Mouse (Mus musculus) forebrain, embryonic 14.5 days (tissue): ENCODE results near the gene Carmil1. TPM values are rescaled to one million over a fixed set of nuclear protein-coding genes. Genes with fewer than 3 reads are reported as not detected.

ENCODE experiments used
- ATAC-seq: fragments of 200-750 bp; cut with Nextera tagmentation; 2 replicates; pipeline ENCODE4 v1.8.0; 2017; ENCODE audit warnings: mild to moderate bottlenecking, moderate library complexity
- DNase-seq: peaks from one replicate; pipeline ENCODE4 v3.0.0-alpha.2; 2015; ENCODE audit warnings: low spot score
- H3K27ac ChIP-seq: fragments of 300-500 bp; sonication (generic); 2 replicates; pipeline ENCODE4 v1.5.1; 2014; ENCODE audit warnings: low read depth, mild to moderate bottlenecking, control low read depth, low read length, moderate library complexity
- H3K27me3 ChIP-seq: fragments of 300-500 bp; sonication (generic); replicated peaks from 2 replicates; pipeline ENCODE4 v1.6.1; 2014; ENCODE audit warnings: low read length, control low read depth, mixed read lengths; ENCODE audit not compliant: control insufficient read depth, insufficient read depth
- H3K36me3 ChIP-seq: fragments of 300-500 bp; sonication (generic); 2 replicates; pipeline ENCODE4 v1.6.1; 2014; ENCODE audit warnings: low read length, control low read depth; ENCODE audit not compliant: control insufficient read depth, insufficient read depth
- H3K4me1 ChIP-seq: fragments of 300-500 bp; sonication (generic); 2 replicates; pipeline ENCODE4 v1.6.1; 2014; ENCODE audit warnings: antibody characterized with exemption, low read length, control low read depth; ENCODE audit not compliant: control insufficient read depth, insufficient read depth
- H3K4me2 ChIP-seq: fragments of 300-500 bp; sonication (generic); 2 replicates; pipeline ENCODE4 v1.6.1; 2014; ENCODE audit warnings: mild to moderate bottlenecking, control low read depth, low read length
- H3K4me3 ChIP-seq: fragments of 300-500 bp; sonication (generic); 2 replicates; pipeline ENCODE4 v1.5.1; 2014; ENCODE audit warnings: low read depth, low read length, control low read depth
- H3K9ac ChIP-seq: fragments of 300-500 bp; sonication (generic); 2 replicates; pipeline ENCODE4 v1.6.1; 2014; ENCODE audit warnings: mild to moderate bottlenecking, low read length, control low read depth, moderate library complexity
- H3K9me3 ChIP-seq: fragments of 300-500 bp; sonication (generic); replicated peaks from 2 replicates; pipeline ENCODE4 v1.6.1; 2016; ENCODE audit warnings: low read length, control low read depth, mixed read lengths; ENCODE audit not compliant: control insufficient read depth
- WGBS: fragments of 180-500 bp; shearing (Covaris S2); extraction: QIAGEN DNeasy Blood & Tissue Kit; methylation state at CpG from one replicate; pipeline ENCODE4 v1.1.7; 2014; 5-methylcytosine and 5-hydroxymethylcytosine counted together
- polyA plus RNA-seq: library from polyadenylated mRNA; unstranded; fragments of >200 nt; fragmentation: Nextera tagmentation; extraction: Ambion mirVana; gene quantifications from 2 replicates; pipeline ENCODE4 v1.2.1, GENCODE M21; 2014

Gene Carmil1
- polyA plus RNA-seq, 1 experiment from 2014 or later: 14.5 TPM

- ATAC-seq: no peak
- WGBS: 88% methylated on average over 6 of the region's 6 CpGs
- no peak overlapping the region for H3K4me3 ChIP-seq
Measured at GRCm38 (mm10) chr13:24246266-24246665, 34.3 kb downstream of the Carmil1 start.

DNA sequence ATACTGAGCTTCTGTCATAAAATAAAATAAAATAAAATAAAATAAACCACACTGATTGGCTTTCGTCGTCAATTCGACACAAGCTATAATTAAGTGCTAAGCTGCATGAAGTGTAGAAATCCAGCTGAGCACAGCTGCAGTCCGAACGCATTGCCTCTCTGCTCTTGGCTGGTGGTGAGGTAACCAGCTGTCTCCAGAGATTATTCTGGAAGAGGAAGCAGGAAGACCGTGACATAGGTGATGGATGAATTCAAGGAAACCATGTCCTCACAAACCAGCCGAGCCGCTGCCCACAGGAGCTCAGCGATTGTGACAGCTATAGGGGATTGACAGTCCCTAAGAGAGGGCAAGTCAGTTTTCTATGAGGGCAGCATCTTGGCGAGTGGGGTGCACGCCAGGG lies 36.0 kb downstream of the Carmil1 start:
- no peak for ATAC-seq

More at GRCm38 (mm10) chr13:24246266-24246665, 34.3 kb downstream of the Carmil1 start:
- H3K36me3 ChIP-seq: no peaks in the 10 kb centered on the region
- no peak overlapping the region for H3K27ac ChIP-seq
- no peak overlapping the region for H3K9ac ChIP-seq
- H3K4me1 ChIP-seq: no peaks in the 10 kb centered on the region
- no peak for DNase-seq
- no peaks in the 10 kb centered on the region for H3K27me3 ChIP-seq
- no peak overlapping the region for H3K4me2 ChIP-seq
- H3K9me3 ChIP-seq: no peaks in the 10 kb centered on the region

GRCm38 (mm10) chr13:24243964-24244363 lies 36.6 kb downstream of the Carmil1 start:
- Histone ChIP-seq H3K4me1 (no peaks in the 10 kb centered on the region), H3K27ac (no peak overlapping the region), H3K27me3 (no peaks in the 10 kb centered on the region), H3K9me3 (no peaks in the 10 kb centered on the region), H3K9ac (no peak overlapping the region), H3K4me2 (no peak overlapping the region), H3K36me3 (no peaks in the 10 kb centered on the region), H3K4me3 (no peak overlapping the region)
- DNase-seq (no peak), ATAC-seq (no peak)
- WGBS: 90% methylated on average over 4 of the region's 4 CpGs

More for the DNA sequence above, 36.0 kb downstream of the Carmil1 start:
- Histone ChIP-seq H3K36me3 (no peaks in the 10 kb centered on the region), H3K4me1 (no peaks in the 10 kb centered on the region), H3K27ac (no peak overlapping the region), H3K27me3 (no peaks in the 10 kb centered on the region), H3K4me3 (no peak overlapping the region), H3K9ac (no peak overlapping the region), H3K9me3 (no peaks in the 10 kb centered on the region), H3K4me2 (no peak overlapping the region)
- 75% methylated on average over 11 of the region's 11 CpGs for WGBS
- DNase-seq: peak; percentile 16

- 4% methylated on average over 5 of the region's 5 CpGs for WGBS
- H3K4me2 ChIP-seq: no peak overlapping the region
- no peak overlapping the region for H3K4me3 ChIP-seq
- H3K9me3 ChIP-seq: no peaks in the 10 kb centered on the region
- ATAC-seq: peak; percentile 77
- no peaks in the 10 kb centered on the region for H3K4me1 ChIP-seq
- no peaks in the 10 kb centered on the region for H3K36me3 ChIP-seq
- no peak overlapping the region for H3K9ac ChIP-seq
- no peaks in the 10 kb centered on the region for H3K27me3 ChIP-seq
- peak overlapping the region; percentile 2; the same call in 1 of the 2 replicates for H3K27ac ChIP-seq
- peak; percentile 80 for DNase-seq
Measured at GRCm38 (mm10) chr13:24242429-24243106, 38.0 kb downstream of the Carmil1 start.

- H3K27me3 ChIP-seq: no peaks in the 10 kb centered on the region
- no peaks in the 10 kb centered on the region for H3K4me1 ChIP-seq
- WGBS: 77% methylated on average over 5 of the region's 5 CpGs
- no peaks in the 10 kb centered on the region for H3K36me3 ChIP-seq
- H3K9me3 ChIP-seq: no peaks in the 10 kb centered on the region
- no peak for DNase-seq
- H3K9ac ChIP-seq: no peak overlapping the region
- no peak overlapping the region for H3K27ac ChIP-seq
- H3K4me3 ChIP-seq: no peak overlapping the region
- no peak overlapping the region for H3K4me2 ChIP-seq
- ATAC-seq: no peak
Measured at GRCm38 (mm10) chr13:24241201-24241600, 39.4 kb downstream of the Carmil1 start.

GRCm38 (mm10) chr13:24240430-24240829 lies 40.2 kb downstream of the Carmil1 start:
- no peaks in the 10 kb centered on the region for H3K4me1 ChIP-seq
- H3K27me3 ChIP-seq: no peaks in the 10 kb centered on the region
- WGBS: 64% methylated on average over 4 of the region's 4 CpGs
- ATAC-seq: no peak
- H3K4me2 ChIP-seq: no peak overlapping the region
- DNase-seq: no peak
- H3K9ac ChIP-seq: no peak overlapping the region
- no peaks in the 10 kb centered on the region for H3K9me3 ChIP-seq
- no peaks in the 10 kb centered on the region for H3K36me3 ChIP-seq
- no peak overlapping the region for H3K27ac ChIP-seq
- no peak overlapping the region for H3K4me3 ChIP-seq

DNA sequence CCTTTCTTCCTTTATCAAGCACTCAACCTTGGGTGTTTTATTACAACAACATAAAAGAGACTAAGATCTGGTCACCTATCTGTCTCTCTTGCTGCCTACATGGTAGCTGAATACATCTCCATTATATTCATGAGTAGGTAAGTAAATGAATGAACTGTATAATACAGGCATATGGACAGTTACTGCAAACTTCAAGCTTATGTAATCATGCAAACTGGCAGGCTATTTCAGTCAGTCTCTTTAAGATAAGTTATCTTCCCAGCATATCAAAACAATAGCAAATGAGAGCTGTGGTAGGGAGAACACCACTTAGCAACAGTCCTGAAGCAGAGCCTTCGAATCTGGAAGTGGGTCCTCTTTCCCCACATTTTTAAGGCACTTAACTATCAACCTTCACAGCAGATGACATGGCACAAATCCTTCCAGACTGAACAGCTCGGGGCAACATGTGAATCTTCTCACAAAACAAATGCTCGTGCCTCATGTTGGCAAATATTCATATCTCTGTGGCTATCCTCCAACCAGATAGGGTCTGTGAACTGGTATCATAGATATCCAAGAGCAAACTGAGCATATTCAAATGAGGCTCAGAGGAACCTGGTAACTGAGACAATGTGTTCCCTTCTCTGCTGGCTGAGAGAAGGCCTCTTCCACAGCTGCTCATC lies 42.0 kb downstream of the Carmil1 start:
- Histone ChIP-seq H3K27ac (no peak overlapping the region), H3K4me1 (no peaks in the 10 kb centered on the region), H3K9me3 (no peaks in the 10 kb centered on the region), H3K27me3 (no peaks in the 10 kb centered on the region), H3K9ac (no peak overlapping the region), H3K36me3 (no peaks in the 10 kb centered on the region), H3K4me2 (no peak overlapping the region), H3K4me3 (no peak overlapping the region)
- no peak for DNase-seq
- no peak for ATAC-seq
- WGBS: 80% methylated on average over 3 of the region's 3 CpGs

DNA sequence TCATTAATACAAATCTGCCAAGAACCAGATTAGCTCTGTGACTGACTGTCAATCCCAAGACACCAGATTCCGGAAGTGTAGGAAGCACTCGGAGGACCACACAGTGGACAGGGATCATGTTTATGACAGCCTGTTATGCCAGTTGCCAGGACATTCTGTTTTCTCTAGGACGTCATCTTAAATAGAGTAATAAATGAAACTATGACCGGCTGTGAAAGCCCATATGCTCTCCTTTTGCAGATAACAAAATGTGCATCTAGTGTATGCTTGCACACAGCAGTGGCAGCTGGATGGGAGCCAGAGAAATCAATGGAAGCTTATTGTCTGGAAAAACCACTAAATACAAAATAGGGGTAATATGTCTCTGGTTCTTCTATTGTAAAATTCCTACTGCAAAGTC lies 43.9 kb downstream of the Carmil1 start:
- H3K9ac ChIP-seq: no peak overlapping the region
- DNase-seq (peak; percentile 53), ATAC-seq (no peak)
- H3K27ac ChIP-seq: no peak overlapping the region
- H3K27me3 ChIP-seq: no peaks in the 10 kb centered on the region
- H3K36me3 ChIP-seq: no peaks in the 10 kb centered on the region
- H3K4me1 ChIP-seq: no peaks in the 10 kb centered on the region
- no peak overlapping the region for H3K4me2 ChIP-seq
- 83% methylated on average over 4 of the region's 4 CpGs for WGBS
- H3K4me3 ChIP-seq: no peak overlapping the region
- H3K9me3 ChIP-seq: no peaks in the 10 kb centered on the region

- WGBS: 90% methylated on average over 6 of the region's 6 CpGs
- ATAC-seq: no peak
Measured at GRCm38 (mm10) chr13:24232750-24233149, 47.8 kb downstream of the Carmil1 start.

More at GRCm38 (mm10) chr13:24232750-24233149, 47.8 kb downstream of the Carmil1 start:
- no peak for DNase-seq
- Histone ChIP-seq H3K9ac (no peak overlapping the region), H3K4me3 (no peak overlapping the region), H3K27ac (no peak overlapping the region), H3K27me3 (no peaks in the 10 kb centered on the region), H3K4me2 (no peak overlapping the region), H3K36me3 (no peaks in the 10 kb centered on the region), H3K4me1 (no peaks in the 10 kb centered on the region), H3K9me3 (no peaks in the 10 kb centered on the region)
